Mouse (Mus musculus) cortical plate, adult 2 months (tissue): ENCODE results near the gene Matk.

Experiments used
- CTCF ChIP-seq: fragments of 200-500 bp; IDR thresholded peaks from 2 replicates; pipeline ENCODE4 v1.5.1; 2011; ENCODE audit warnings: mild to moderate bottlenecking, control low read depth, low read length; ENCODE audit not compliant: insufficient read depth; ENCODE audit errors: extremely low read depth
- POLR2A ChIP-seq: fragments of 200-500 bp; IDR thresholded peaks from 2 replicates; pipeline ENCODE4 v1.6.1; 2011; ENCODE audit warnings: mild to moderate bottlenecking, low read length, control low read depth; ENCODE audit not compliant: insufficient read depth; ENCODE audit errors: extremely low read depth

GRCm38 (mm10) chr10:81238618-81239017 lies 14.1 kb upstream of the Matk start:
- TF ChIP-seq CTCF (no peak), POLR2A (no peak)
